8 mouse cellular contexts compared by ENCODE assay signal in genomic region chr15:3581337-3581736, GRCm38 (mm10). TPM values are rescaled to one million over a fixed set of nuclear protein-coding genes. Genes with fewer than 3 reads are reported as not detected.
A peak's percentile ranks its signal among the peaks of the same experiment; 100 is the strongest.
DNase-seq lines count a peak whose midpoint lies in the region; ATAC-seq and TF ChIP-seq lines count a peak whose summit lies in the region.

No protein-coding gene starts in this region.

- peak overlapping the region; percentile 85 for H3K9ac ChIP-seq in liver, adult 2 months (ENCODE audit: low read depth, low read length)
- peak overlapping the region; percentile 88 for H3K9ac ChIP-seq in heart, postnatal 0 days (replicated peaks; ENCODE audit: low read depth, low read length)
- peak overlapping the region; percentile 54; the same call in 1 of the 2 replicates for H3K9ac ChIP-seq in liver, embryonic 12.5 days

- peaks cover 10% of the 10 kb centered on the region for H3K4me1 ChIP-seq in liver, adult 2 months (ENCODE audit: control insufficient read depth, insufficient read depth, low read length)
- H3K4me1 ChIP-seq in heart, postnatal 0 days (ENCODE audit: control insufficient read depth, insufficient read depth): peaks cover 18% of the 10 kb centered on the region
- peaks cover 4% of the 10 kb centered on the region; the same call in 1 of the 2 replicates for H3K4me1 ChIP-seq in liver, embryonic 12.5 days
- H3K4me1 ChIP-seq in small intestine, adult 2 months (ENCODE audit: control insufficient read depth, insufficient read depth, insufficient read length, low read length): peaks cover 2% of the 10 kb centered on the region

- 13% methylated on average over 3 of the region's 3 CpGs for WGBS in liver, adult 2 months
- 3% methylated on average over 3 of the region's 3 CpGs for WGBS in heart, postnatal 0 days
- 25% methylated on average over 3 of the region's 3 CpGs for WGBS in liver, embryonic 12.5 days (ENCODE audit: insufficient replicate concordance)
- WGBS in small intestine, adult 2 months: 11% methylated on average over 3 of the region's 3 CpGs

- H3K27ac ChIP-seq in liver, adult 2 months (replicated peaks; ENCODE audit: insufficient read depth, low read depth, low read length): peak overlapping the region; percentile 89
- peak overlapping the region; percentile 98 for H3K27ac ChIP-seq in heart, postnatal 0 days (ENCODE audit: low read depth)
- no peak overlapping the region for H3K27ac ChIP-seq in liver, embryonic 12.5 days
- peak overlapping the region; percentile 68 for H3K27ac ChIP-seq in small intestine, adult 2 months (ENCODE audit: insufficient read depth, low read depth, low read length)

- H3K27me3 ChIP-seq in liver, adult 2 months (ENCODE audit: control insufficient read depth, insufficient read depth, low read length): no peaks in the 10 kb centered on the region
- no peaks in the 10 kb centered on the region for H3K27me3 ChIP-seq in heart, postnatal 0 days (ENCODE audit: control insufficient read depth, insufficient read depth, low read length)
- H3K27me3 ChIP-seq in liver, embryonic 12.5 days (replicated peaks): peaks cover 17% of the 10 kb centered on the region
- no peaks in the 10 kb centered on the region for H3K27me3 ChIP-seq in small intestine, adult 2 months (ENCODE audit: control insufficient read depth, insufficient read depth, low read length)

- no peak for TF ChIP-seq POLR2A in liver, adult 2 months (IDR thresholded peaks at IDR 0.05; ENCODE audit: extremely low read depth, insufficient read depth, low read length)
- TF ChIP-seq POLR2A in small intestine, adult 2 months (IDR thresholded peaks at IDR 0.05; ENCODE audit: low read depth, low read length): no peak

- H3K9me3 ChIP-seq in heart, postnatal 0 days (replicated peaks; ENCODE audit: control insufficient read depth, low read length): no peaks in the 10 kb centered on the region
- H3K9me3 ChIP-seq in liver, embryonic 12.5 days (replicated peaks): no peaks in the 10 kb centered on the region

- peak; percentile 45 for DNase-seq in liver, adult 2 months (ENCODE audit: extremely low read depth, low read depth, low spot score)
- DNase-seq in liver: no peak
- no peak for DNase-seq in heart, postnatal 0 days (ENCODE audit: low spot score)
- no peak for DNase-seq in urinary bladder, postnatal 14 days (ENCODE audit: low spot score)
- no peak for DNase-seq in thymus, postnatal 36 days

- no peak for TF ChIP-seq EP300 in heart, postnatal 0 days (IDR thresholded peaks at IDR 0.05; ENCODE audit: low read depth)

- peaks cover 23% of the 10 kb centered on the region for H3K36me3 ChIP-seq in liver, adult 2 months (ENCODE audit: control insufficient read depth, insufficient read depth, low read length)
- no peaks in the 10 kb centered on the region for H3K36me3 ChIP-seq in heart, postnatal 0 days (replicated peaks; ENCODE audit: control insufficient read depth, insufficient read depth, low read length)
- H3K36me3 ChIP-seq in liver, embryonic 12.5 days: no peaks in the 10 kb centered on the region
- H3K36me3 ChIP-seq in small intestine, adult 2 months (ENCODE audit: control insufficient read depth, insufficient read depth, low read length): no peaks in the 10 kb centered on the region

- no peak for ATAC-seq in heart, postnatal 0 days (ENCODE audit: insufficient read depth, low read depth)
- ATAC-seq in liver, embryonic 12.5 days: no peak
- ATAC-seq in activated CD4-positive, CD25-positive, alpha-beta regulatory T cell, adult 4 months: no peak

- TF ChIP-seq CTCF in liver, adult 2 months (IDR thresholded peaks at IDR 0.05; ENCODE audit: low read depth, low read length): no peak
- TF ChIP-seq CTCF in heart, postnatal 0 days (IDR thresholded peaks at IDR 0.05; ENCODE audit: low read depth): no peak
- TF ChIP-seq CTCF in small intestine, adult 2 months (IDR thresholded peaks at IDR 0.05; ENCODE audit: extremely low read depth, insufficient read length, insufficient replicate concordance, low read depth, low read length): no peak

- H3K79me2 ChIP-seq in liver, adult 2 months (ENCODE audit: control insufficient read depth, insufficient read depth, low read length): peaks cover 9% of the 10 kb centered on the region; the same call in 1 of the 2 replicates

- peak overlapping the region; percentile 66 for H3K4me2 ChIP-seq in heart, postnatal 0 days (ENCODE audit: low read depth, low read length)
- H3K4me2 ChIP-seq in liver, embryonic 12.5 days: peak overlapping the region; percentile 77

- H3K4me3 ChIP-seq in liver, adult 2 months (ENCODE audit: insufficient read depth, low read depth, low read length): peak overlapping the region; percentile 77
- peak overlapping the region; percentile 98 for H3K4me3 ChIP-seq in heart, postnatal 0 days (ENCODE audit: low read depth, low read length)
- H3K4me3 ChIP-seq in liver, embryonic 12.5 days: peak overlapping the region; percentile 60
- H3K4me3 ChIP-seq in small intestine, adult 2 months (ENCODE audit: low read depth, low read length): 0 out of 2 replicates have a peak overlapping the region, but pooled peaks have one; percentile 10

RNA-seq across cellular contexts. Expression of gene Ghr, which starts 2.0 kb away (rescaled TPM):
- 406 and 423 TPM in 2 replicates for total RNA-seq in liver, adult 2 months (2014; rRNA removed)
- 141 and 142 TPM in 2 replicates for polyA plus RNA-seq in liver, adult 2 months (2012; rRNA removed)
- 45.1 and 57.3 TPM in 2 replicates for total RNA-seq in heart, postnatal 0 days (2014; rRNA removed; ENCODE audit: low replicate concordance)
- 67.5 and 70.5 TPM in 2 replicates for polyA plus RNA-seq in heart, postnatal 0 days (2015; fragmentation: Nextera tagmentation; extraction: Ambion mirVana)
- polyA plus RNA-seq in liver, embryonic 12.5 days (2016; fragmentation: Nextera tagmentation; extraction: Ambion mirVana): 24.6 and 24.9 TPM in 2 replicates
- 2.7 and 3.8 TPM in 2 replicates for polyA plus RNA-seq in small intestine, adult 2 months (2012; rRNA removed)
- polyA plus RNA-seq in activated CD4-positive, CD25-positive, alpha-beta regulatory T cell, adult 4 months (2017; shearing (Covaris generic)): under 1 TPM; 0.10 to 0.78 TPM

Comparison
In these comparisons a context has a peak if more than half of its experiments do, and no peak if none do; other contexts are left out.
1. H3K4me3 ChIP-seq: peak in every context shown above with its lines; median percentile 98 in heart, postnatal 0 days; 77 in liver, adult 2 months; 60 in liver, embryonic 12.5 days; 10 in small intestine, adult 2 months.